Mouse (Mus musculus) forebrain, embryonic 11.5 days (tissue): ENCODE data around the gene Gcnt3. TPM values are rescaled to one million over a fixed set of nuclear protein-coding genes. Genes with fewer than 3 reads are reported as not detected.

Experiments
- ATAC-seq: fragments of 200-750 bp; cut with Nextera tagmentation; replicated peaks from 2 replicates; pipeline ENCODE4 v1.8.0; 2017; ENCODE audit warnings: moderate TSS enrichment; ENCODE audit not compliant: low FRiP score
- DNase-seq: peaks from one replicate; pipeline ENCODE4 v3.0.0-alpha.2; 2017; ENCODE audit warnings: low spot score
- H3K27ac ChIP-seq: fragments of 300-500 bp; sonication (generic); 2 replicates; pipeline ENCODE4 v1.5.1; 2014; ENCODE audit warnings: low read depth, low read length
- H3K27me3 ChIP-seq: fragments of 300-500 bp; sonication (generic); 2 replicates; pipeline ENCODE4 v1.6.1; 2014; ENCODE audit warnings: mild to moderate bottlenecking, low read length, mixed read lengths; ENCODE audit not compliant: control insufficient read depth, insufficient read depth
- H3K36me3 ChIP-seq: fragments of 300-500 bp; sonication (generic); 2 replicates; pipeline ENCODE4 v1.6.1; 2014; ENCODE audit warnings: mild to moderate bottlenecking, low read length, moderate library complexity, mixed read lengths; ENCODE audit not compliant: control insufficient read depth, insufficient read depth
- H3K4me1 ChIP-seq: fragments of 300-500 bp; sonication (generic); replicated peaks from 2 replicates; pipeline ENCODE4 v1.6.1; 2014; ENCODE audit warnings: low read length, mixed read lengths; ENCODE audit not compliant: control insufficient read depth, insufficient read depth
- H3K4me2 ChIP-seq: fragments of 300-500 bp; sonication (generic); 2 replicates; pipeline ENCODE4 v1.6.1; 2014; ENCODE audit warnings: low read depth, mild to moderate bottlenecking, low read length, moderate library complexity, mixed read lengths; ENCODE audit not compliant: severe bottlenecking
- H3K4me3 ChIP-seq: fragments of 300-500 bp; sonication (generic); 2 replicates; pipeline ENCODE4 v1.5.1; 2014; ENCODE audit warnings: low read depth, low read length
- H3K9ac ChIP-seq: fragments of 300-500 bp; sonication (generic); 2 replicates; pipeline ENCODE4 v1.6.1; 2014; ENCODE audit warnings: low read length
- H3K9me3 ChIP-seq: fragments of 300-500 bp; sonication (generic); 2 replicates; pipeline ENCODE4 v1.6.1; 2016; ENCODE audit warnings: low read length, mixed read lengths; ENCODE audit not compliant: control insufficient read depth
- WGBS: fragments of 180-500 bp; shearing (Covaris S2); extraction: QIAGEN DNeasy Blood & Tissue Kit; methylation state at CpG from one replicate; pipeline ENCODE4 v1.1.7; 2014; 5-methylcytosine and 5-hydroxymethylcytosine counted together
- polyA plus RNA-seq: library from polyadenylated mRNA; unstranded; fragments of >200 nt; fragmentation: Nextera tagmentation; extraction: Ambion mirVana; gene quantifications from 2 replicates; pipeline ENCODE4 v1.2.1, GENCODE M21; 2014

The Gcnt3 gene
- polyA plus RNA-seq, 1 experiment from 2014 or later = not detected

- H3K36me3 ChIP-seq = no peaks in the 10 kb centered on the region
- DNase-seq (peak; percentile 52), ATAC-seq (no peak)
- H3K9me3 ChIP-seq = no peaks in the 10 kb centered on the region
- no peak overlapping the region for H3K4me2 ChIP-seq
- no peaks in the 10 kb centered on the region; the same call in 1 of the 2 replicates for H3K4me1 ChIP-seq
- 26% methylated on average over 3 of the region's 3 CpGs for WGBS
- no peak overlapping the region for H3K4me3 ChIP-seq
- no peaks in the 10 kb centered on the region for H3K27me3 ChIP-seq
- no peak overlapping the region for H3K27ac ChIP-seq
- no peak overlapping the region for H3K9ac ChIP-seq
Observed at GRCm38 (mm10) chr9:70049416-70049783, 11.5 kb upstream of the Gcnt3 start.

GRCm38 (mm10) chr9:70048751-70049415 is 11.0 kb upstream of the Gcnt3 start:
- no peak for ATAC-seq
- no peak overlapping the region for H3K4me3 ChIP-seq
- no peak overlapping the region for H3K27ac ChIP-seq
- no peaks in the 10 kb centered on the region for H3K36me3 ChIP-seq
- H3K27me3 ChIP-seq = no peaks in the 10 kb centered on the region
- no peak for DNase-seq
- 63% methylated on average over 6 of the region's 6 CpGs for WGBS
- no peaks in the 10 kb centered on the region; the same call in 1 of the 2 replicates for H3K4me1 ChIP-seq
- no peak overlapping the region for H3K9ac ChIP-seq
- no peak overlapping the region for H3K4me2 ChIP-seq
- H3K9me3 ChIP-seq = no peaks in the 10 kb centered on the region

- no peak overlapping the region for H3K27ac ChIP-seq
- DNase-seq (no peak), ATAC-seq (no peak)
- H3K4me2 ChIP-seq = no peak overlapping the region
- no peak overlapping the region for H3K4me3 ChIP-seq
- WGBS = 35% methylated on average over 5 of the region's 5 CpGs
- no peaks in the 10 kb centered on the region for H3K9me3 ChIP-seq
- no peaks in the 10 kb centered on the region for H3K36me3 ChIP-seq
- no peaks in the 10 kb centered on the region for H3K27me3 ChIP-seq
- no peaks in the 10 kb centered on the region; the same call in 1 of the 2 replicates for H3K4me1 ChIP-seq
- no peak overlapping the region for H3K9ac ChIP-seq
Observed at GRCm38 (mm10) chr9:70048280-70048679, 10.4 kb upstream of the Gcnt3 start.

- DNase-seq = no peak
- Histone ChIP-seq H3K4me2 (no peak overlapping the region), H3K27ac (no peak overlapping the region), H3K36me3 (no peaks in the 10 kb centered on the region), H3K9me3 (no peaks in the 10 kb centered on the region), H3K27me3 (no peaks in the 10 kb centered on the region), H3K4me3 (no peak overlapping the region), H3K9ac (no peak overlapping the region), H3K4me1 (no peaks in the 10 kb centered on the region; the same call in 1 of the 2 replicates)
- WGBS = 56% methylated on average over 3 of the region's 3 CpGs
- no peak for ATAC-seq
Observed at GRCm38 (mm10) chr9:70047839-70048238, 10.0 kb upstream of the Gcnt3 start.

GRCm38 (mm10) chr9:70046255-70046654 is 8.4 kb upstream of the Gcnt3 start:
- DNase-seq (no peak), ATAC-seq (no peak)
- H3K27ac ChIP-seq = no peak overlapping the region
- H3K4me3 ChIP-seq = no peak overlapping the region
- no peak overlapping the region for H3K9ac ChIP-seq
- no peaks in the 10 kb centered on the region for H3K36me3 ChIP-seq
- no peaks in the 10 kb centered on the region for H3K9me3 ChIP-seq
- 89% methylated on average over 6 of the region's 6 CpGs for WGBS
- H3K4me2 ChIP-seq = no peak overlapping the region
- H3K27me3 ChIP-seq = no peaks in the 10 kb centered on the region
- H3K4me1 ChIP-seq = no peaks in the 10 kb centered on the region; the same call in 1 of the 2 replicates

GRCm38 (mm10) chr9:70044865-70045264 is 7.0 kb upstream of the Gcnt3 start:
- no peak for ATAC-seq
- Histone ChIP-seq H3K4me1 (no peaks in the 10 kb centered on the region; the same call in 1 of the 2 replicates), H3K4me2 (no peak overlapping the region), H3K27me3 (no peaks in the 10 kb centered on the region), H3K9ac (no peak overlapping the region), H3K9me3 (no peaks in the 10 kb centered on the region), H3K36me3 (no peaks in the 10 kb centered on the region), H3K27ac (no peak overlapping the region), H3K4me3 (no peak overlapping the region)
- no peak for DNase-seq
- 88% methylated on average over 2 of the region's 2 CpGs for WGBS

- H3K27ac ChIP-seq = no peak overlapping the region
Observed at GRCm38 (mm10) chr9:70042935-70043334, 5.0 kb upstream of the Gcnt3 start.

GRCm38 (mm10) chr9:70042137-70042536 is 4.2 kb upstream of the Gcnt3 start:
- H3K4me1 ChIP-seq = no peaks in the 10 kb centered on the region
- H3K9ac ChIP-seq = no peak overlapping the region
- no peaks in the 10 kb centered on the region for H3K36me3 ChIP-seq
- no peak overlapping the region for H3K4me2 ChIP-seq
- H3K27me3 ChIP-seq = no peaks in the 10 kb centered on the region
- ATAC-seq (no peak), DNase-seq (no peak)
- no peak overlapping the region for H3K4me3 ChIP-seq
- no peak overlapping the region for H3K27ac ChIP-seq
- H3K9me3 ChIP-seq = no peaks in the 10 kb centered on the region
- WGBS = 93% methylated on average over 4 of the region's 4 CpGs

More at GRCm38 (mm10) chr9:70042935-70043334, 5.0 kb upstream of the Gcnt3 start:
- Histone ChIP-seq H3K36me3 (no peaks in the 10 kb centered on the region), H3K9ac (no peak overlapping the region), H3K27me3 (no peaks in the 10 kb centered on the region), H3K4me2 (no peak overlapping the region), H3K4me3 (no peak overlapping the region), H3K4me1 (no peaks in the 10 kb centered on the region), H3K9me3 (no peaks in the 10 kb centered on the region)
- DNase-seq (no peak), ATAC-seq (no peak)
- WGBS = 78% methylated on average over 1 of the region's 1 CpGs

- no peak overlapping the region for H3K4me2 ChIP-seq
- H3K4me3 ChIP-seq = no peak overlapping the region
- 86% methylated on average over 11 of the region's 11 CpGs for WGBS
- H3K36me3 ChIP-seq = no peaks in the 10 kb centered on the region
- H3K27me3 ChIP-seq = no peaks in the 10 kb centered on the region
- no peak overlapping the region for H3K9ac ChIP-seq
- no peak for DNase-seq
- H3K4me1 ChIP-seq = no peaks in the 10 kb centered on the region
- no peak overlapping the region for H3K27ac ChIP-seq
- ATAC-seq = no peak
- no peaks in the 10 kb centered on the region for H3K9me3 ChIP-seq
Observed at GRCm38 (mm10) chr9:70040570-70040969, 2.7 kb upstream of the Gcnt3 start.
